Mouse (Mus musculus): ENCODE results near the gene Chst1. TPM values are rescaled to one million over a fixed set of nuclear protein-coding genes. Genes with fewer than 3 reads are reported as not detected.
A peak's percentile ranks its signal among the peaks of the same experiment; 100 is the strongest.

Gene Chst1
- total RNA-seq, 2 experiments from 2014 or later: 0.17 TPM; not detected in 1

GRCm38 (mm10) chr2:92608013-92608619 is 8.6 kb downstream of the Chst1 start:
- no peak for ATAC-seq (replicated peaks; ENCODE audit: low FRiP score, poor library complexity, severe bottlenecking)

- ATAC-seq (replicated peaks; ENCODE audit: low FRiP score, poor library complexity, severe bottlenecking): peak; percentile 56
These were observed 9.5 kb downstream of the Chst1 start for GRCm38 (mm10) chr2:92608810-92609581.

DNA sequence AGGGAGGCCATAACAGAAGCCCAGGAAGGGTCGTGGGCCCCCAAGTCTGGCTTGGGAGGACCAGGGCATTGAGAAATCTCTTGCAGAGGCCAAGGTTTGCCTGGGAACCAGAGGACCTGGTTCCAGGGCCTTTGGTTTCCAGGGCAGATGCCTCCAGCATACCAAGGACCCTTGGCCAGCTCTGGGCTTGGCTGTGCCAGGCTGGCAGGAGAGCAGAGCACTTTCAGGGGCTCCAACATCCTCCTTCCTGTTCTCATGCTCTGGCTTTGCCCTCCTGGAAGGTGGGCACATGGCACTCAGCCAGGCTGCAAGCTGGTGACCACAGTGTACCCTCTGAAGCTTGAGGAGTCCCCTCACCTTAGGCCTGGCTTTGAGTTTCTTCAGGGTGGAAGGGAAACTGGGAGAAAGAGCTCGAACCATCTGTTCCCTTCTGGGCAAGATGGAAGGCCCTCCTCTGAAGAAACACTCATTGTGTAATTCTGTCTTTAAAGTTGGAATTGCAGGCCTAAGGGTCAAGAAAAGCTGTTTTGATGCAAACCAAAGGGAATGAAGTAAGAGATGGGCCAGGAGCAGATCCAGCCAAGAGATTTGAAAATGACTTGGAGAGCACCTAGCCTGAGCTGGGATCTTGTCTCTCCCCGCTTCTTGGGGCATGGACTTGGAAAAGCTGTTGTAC is 10.3 kb downstream of the Chst1 start:
- no peak for ATAC-seq (replicated peaks; ENCODE audit: low FRiP score, poor library complexity, severe bottlenecking)

GRCm38 (mm10) chr2:92613645-92614044 is 14.1 kb downstream of the Chst1 start:
- ATAC-seq (replicated peaks; ENCODE audit: low FRiP score, poor library complexity, severe bottlenecking): no peak

GRCm38 (mm10) chr2:92614106-92614505 is 14.6 kb downstream of the Chst1 start:
- ATAC-seq (replicated peaks; ENCODE audit: low FRiP score, poor library complexity, severe bottlenecking): no peak

DNA sequence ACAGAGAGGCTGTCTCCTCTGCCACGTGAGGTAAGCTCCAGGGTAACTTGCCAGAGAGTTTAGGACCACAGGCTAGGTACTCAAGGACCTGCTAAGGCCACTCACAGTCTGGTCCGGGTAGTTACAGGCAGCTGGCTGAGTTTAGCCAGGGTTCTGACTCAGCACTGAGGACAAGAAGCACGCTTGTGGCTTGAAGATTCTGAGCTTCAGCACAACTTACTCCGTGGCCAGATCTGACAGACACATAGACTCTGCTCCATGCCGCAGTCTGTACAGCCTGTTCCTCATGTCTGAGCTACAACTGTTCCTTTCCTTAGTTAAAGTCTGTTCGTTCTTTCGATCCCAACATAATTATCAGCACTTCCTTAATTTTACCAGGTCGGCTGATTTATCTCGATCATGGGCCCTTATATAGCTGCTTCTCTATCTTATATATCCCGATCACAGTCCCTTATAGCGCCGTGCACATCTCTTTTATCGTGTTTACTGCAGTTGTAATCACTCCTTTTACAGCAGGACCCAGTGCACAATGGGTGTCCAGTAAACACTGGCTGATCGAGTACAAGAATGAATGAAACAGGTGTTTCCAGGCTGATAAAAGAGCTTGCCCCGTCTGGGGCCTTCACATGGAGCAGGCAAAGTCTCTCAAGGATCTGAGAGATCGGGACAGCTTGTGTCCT is 17.7 kb downstream of the Chst1 start:
- ATAC-seq (replicated peaks; ENCODE audit: low FRiP score, poor library complexity, severe bottlenecking): peak; percentile 26; the same call in 1 of the 2 replicates

DNA sequence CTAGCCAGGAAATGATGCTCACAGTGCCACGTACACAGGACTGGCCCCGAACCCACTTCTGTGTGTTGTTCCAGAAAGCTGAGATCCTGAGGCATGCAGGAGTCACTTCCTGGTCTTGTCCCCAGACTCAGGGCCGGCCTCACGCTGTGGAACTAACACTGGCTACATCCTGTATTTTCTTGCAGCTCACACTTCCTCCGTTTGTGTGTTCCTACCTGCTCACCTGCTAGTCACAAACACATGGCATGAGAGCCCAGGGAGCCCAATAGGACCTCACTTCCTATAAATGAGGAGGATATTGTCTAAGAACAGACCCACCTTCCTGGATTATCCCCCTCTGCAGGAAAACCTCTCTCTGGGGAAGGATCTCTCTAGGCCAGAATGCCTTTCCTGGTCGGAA is 18.5 kb downstream of the Chst1 start:
- ATAC-seq (replicated peaks; ENCODE audit: low FRiP score, poor library complexity, severe bottlenecking): no peak

DNA sequence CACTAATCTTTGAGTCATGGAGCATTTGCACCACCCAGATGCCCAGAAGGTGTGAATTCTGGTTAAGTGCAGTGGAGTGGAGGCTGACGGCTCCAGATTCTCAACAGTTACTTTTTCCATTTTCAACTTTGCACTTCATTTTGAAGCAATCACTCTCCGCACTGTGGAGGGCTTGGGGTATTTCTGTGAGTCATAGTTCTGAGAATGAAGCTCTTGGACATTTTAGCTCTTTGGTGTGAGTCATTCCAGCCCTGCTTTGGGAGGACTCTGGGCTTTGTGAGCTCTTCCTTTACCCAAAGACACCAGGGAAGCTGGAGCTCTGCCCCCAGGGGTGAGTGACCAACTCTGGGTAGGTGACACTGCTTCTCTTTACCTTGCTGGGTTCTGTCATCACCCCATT is 28.1 kb downstream of the Chst1 start:
- no peak for ATAC-seq (replicated peaks; ENCODE audit: low FRiP score, poor library complexity, severe bottlenecking)

GRCm38 (mm10) chr2:92630799-92631198 is 31.3 kb downstream of the Chst1 start:
- ATAC-seq (replicated peaks; ENCODE audit: low FRiP score, poor library complexity, severe bottlenecking): no peak

- no peak for ATAC-seq (replicated peaks; ENCODE audit: low FRiP score, poor library complexity, severe bottlenecking)
These were observed 32.5 kb downstream of the Chst1 start for GRCm38 (mm10) chr2:92632027-92632426.

DNA sequence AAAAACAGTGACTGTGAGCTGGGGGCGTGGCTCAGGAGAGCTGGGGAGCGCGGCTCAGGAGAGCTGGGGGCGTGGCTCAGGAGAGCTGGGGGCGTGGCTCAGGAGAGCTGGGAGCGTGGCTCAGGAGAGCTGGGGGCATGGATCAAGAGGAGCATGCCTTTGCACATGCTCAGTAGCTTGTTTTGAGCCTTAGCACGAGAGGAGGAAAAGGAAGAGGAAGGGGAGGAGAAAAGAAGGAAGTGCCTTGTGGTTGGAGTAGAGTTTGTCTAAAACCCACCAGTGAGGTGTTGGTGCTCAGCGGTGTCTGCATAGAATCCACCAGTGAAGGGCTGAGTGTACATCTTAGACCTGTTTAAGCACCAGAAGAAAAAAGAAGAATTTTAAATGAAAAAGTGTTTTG is 41.0 kb downstream of the Chst1 start:
- peak; percentile 65; the same call in 1 of the 2 replicates for ATAC-seq (replicated peaks; ENCODE audit: low FRiP score, poor library complexity, severe bottlenecking)

GRCm38 (mm10) chr2:92645282-92646037 is 46.0 kb downstream of the Chst1 start:
- no peak for ATAC-seq (replicated peaks; ENCODE audit: low FRiP score, poor library complexity, severe bottlenecking)

GRCm38 (mm10) chr2:92649154-92649801 is 49.8 kb downstream of the Chst1 start:
- ATAC-seq (replicated peaks; ENCODE audit: low FRiP score, poor library complexity, severe bottlenecking): no peak

- ATAC-seq (replicated peaks; ENCODE audit: low FRiP score, poor library complexity, severe bottlenecking): no peak
These were observed 50.9 kb downstream of the Chst1 start for GRCm38 (mm10) chr2:92650428-92650827.

GRCm38 (mm10) chr2:92651294-92651816 is 51.8 kb downstream of the Chst1 start:
- no peak for ATAC-seq (replicated peaks; ENCODE audit: low FRiP score, poor library complexity, severe bottlenecking)

GRCm38 (mm10) chr2:92657189-92657588 is 57.7 kb downstream of the Chst1 start:
- ATAC-seq (replicated peaks; ENCODE audit: low FRiP score, poor library complexity, severe bottlenecking): no peak

- no peak for ATAC-seq (replicated peaks; ENCODE audit: low FRiP score, poor library complexity, severe bottlenecking)
These were observed 59.0 kb downstream of the Chst1 start for GRCm38 (mm10) chr2:92658293-92659150.

DNA sequence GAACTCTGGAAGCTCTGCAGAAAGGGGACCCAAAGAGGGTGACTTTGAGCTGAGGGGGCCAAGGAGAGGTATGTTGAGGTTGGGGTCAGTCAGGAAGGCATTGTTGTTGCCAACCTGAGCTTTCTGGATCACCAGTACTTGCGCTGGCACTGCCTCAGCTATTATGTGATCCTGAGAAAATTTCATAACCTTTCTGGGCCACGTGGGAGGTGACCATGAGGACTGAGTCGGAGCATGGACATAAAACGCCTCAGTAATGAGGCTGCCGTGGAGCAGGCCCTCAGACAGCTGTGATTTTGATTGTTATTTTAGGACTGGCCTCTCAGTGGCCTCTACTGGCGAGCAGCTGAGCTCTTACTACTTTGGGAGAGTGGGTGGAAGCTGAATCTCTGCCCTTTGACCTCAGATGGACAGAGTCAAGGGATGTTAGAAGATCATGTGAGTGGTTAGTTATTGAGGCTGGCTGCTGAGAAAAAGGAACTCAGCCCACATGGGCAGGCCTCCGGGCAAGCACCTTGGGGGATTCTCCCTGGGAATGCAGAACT is 60.1 kb downstream of the Chst1 start:
- no peak for ATAC-seq (replicated peaks; ENCODE audit: low FRiP score, poor library complexity, severe bottlenecking)

Data from erythroblast, adult 5-6 weeks (primary cell).